Mouse (Mus musculus) spleen, postnatal 10 days (tissue): Measurements from ENCODE around the gene Kcnd3.
A peak's percentile ranks its signal among the peaks of the same experiment; 100 is the strongest.

Source experiments
- DNase-seq, 2 experiments: peaks; one replicate each; pipeline ENCODE4 v3.0.0; 2021 to 2022; ENCODE audit warnings: low spot score in 2 of 2

Gene Kcnd3

DNA sequence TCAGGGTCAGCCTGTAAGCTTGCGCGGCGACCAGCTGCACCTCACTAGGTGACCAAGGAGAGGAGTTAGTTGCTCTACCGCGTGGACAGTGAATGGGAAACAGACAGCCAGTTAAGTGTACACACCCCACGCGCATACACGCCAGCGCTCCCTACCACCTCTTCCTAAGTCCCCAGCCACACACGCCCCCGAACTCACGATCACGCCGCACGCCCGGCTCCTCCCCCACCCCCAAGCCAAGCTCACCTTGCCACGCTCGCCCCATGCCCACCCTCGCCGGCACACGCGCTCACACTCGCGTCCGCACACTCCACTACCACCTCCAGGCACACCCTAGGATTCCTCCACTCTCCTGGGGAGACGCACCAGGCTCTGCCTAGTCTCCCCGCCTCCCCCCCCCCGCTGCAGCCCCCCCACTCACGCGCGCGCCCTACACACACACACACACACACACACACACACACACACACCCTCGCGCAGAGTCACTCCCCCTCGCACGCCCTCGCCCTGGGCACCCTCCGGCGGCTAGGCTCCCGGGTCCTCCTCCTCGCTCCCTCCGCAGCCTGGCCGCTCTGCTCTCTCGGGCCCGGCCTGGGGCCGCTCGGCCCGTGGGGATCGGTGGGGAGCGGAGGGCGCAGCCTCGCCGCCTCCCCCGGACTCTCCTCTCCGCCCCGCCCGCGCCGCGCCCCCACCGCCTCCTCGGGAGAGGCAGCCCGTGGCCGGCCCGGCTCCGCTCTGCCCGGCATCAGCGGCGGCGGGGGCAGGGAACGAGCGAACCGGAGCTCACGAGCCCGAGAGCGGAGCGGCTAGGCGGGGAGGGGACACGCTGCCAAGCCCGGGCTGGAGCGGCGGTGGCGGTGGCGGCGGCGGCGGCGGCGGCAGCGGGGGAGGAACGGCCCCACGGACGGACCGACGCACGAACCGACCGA, at the start of gene Kcnd3:
Gene Kcnd3 (plus strand): TSS at position 704 of the 929 bp plus-strand sequence.
- peak in 1 of 2 experiments; percentile 15 for DNase-seq

DNA sequence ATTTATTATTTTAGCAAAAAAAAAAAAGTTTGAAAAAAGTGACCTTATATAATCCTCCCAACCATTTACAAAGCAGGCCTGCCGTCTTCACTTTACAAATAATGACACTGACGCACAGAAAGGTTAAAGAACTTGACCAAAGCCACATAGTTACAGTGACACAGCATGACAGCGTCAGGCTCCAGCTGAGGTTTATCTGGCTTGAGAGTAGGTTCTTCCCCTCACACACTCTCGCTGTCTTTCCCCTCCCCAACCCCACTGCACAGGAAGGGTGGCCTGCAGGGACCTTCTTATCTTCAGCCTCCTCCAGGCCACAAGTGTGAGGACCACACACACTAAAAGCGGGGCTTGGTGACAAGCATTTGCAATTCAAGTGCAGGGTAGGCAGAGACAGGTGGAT, 49.5 kb upstream of the Kcnd3 start:
- no peak for DNase-seq

DNA sequence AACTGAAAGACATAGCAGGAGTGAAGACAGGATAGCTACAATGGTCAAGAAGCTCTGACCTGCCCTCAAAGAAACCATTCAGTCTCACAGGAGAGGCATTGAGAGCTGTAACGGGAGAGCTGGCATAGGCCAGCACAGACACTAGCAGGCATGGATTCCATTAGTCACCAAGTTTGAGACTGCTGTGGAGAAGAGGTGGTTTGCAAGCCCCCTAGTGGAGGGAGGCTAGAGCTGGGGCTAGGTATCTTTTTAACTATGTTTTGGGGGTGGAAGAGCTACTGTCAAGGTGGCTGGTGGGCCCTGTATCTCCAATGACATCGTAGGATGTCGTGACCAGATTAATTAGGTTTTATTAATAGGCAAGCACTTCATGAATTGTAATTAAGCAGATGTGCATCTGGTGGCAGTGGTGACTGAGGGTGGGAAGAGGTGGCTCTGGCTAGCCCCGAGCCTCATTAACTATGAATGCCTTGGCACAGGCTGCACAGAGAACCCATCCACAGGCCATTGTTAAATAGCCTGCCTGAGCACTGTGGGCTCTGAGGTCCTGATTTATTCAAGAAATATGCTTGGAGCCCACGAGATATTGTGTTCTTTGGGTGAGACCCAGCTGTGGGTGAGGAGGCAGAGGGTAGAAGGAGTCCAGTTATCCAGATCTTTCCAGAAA, 48.6 kb upstream of the Kcnd3 start:
- no peak for DNase-seq

DNA sequence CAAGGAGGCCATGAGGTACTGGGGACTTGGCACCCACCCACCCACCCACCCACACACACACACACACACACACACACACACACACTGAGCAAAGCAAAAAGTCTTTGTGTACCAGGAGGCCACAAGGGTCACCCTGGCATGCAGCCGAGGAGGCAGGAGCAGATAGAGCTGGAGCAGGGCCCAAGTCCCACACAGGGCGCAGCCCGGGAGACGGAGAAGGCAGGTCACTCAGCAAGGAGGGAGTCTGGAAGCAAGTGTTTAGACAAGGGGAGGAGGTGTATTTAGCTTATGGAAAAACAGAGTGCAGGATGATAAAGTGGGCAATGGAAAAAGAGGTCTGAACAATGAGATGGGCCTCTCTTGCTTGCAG, 48.1 kb upstream of the Kcnd3 start:
- no peak for DNase-seq

DNA sequence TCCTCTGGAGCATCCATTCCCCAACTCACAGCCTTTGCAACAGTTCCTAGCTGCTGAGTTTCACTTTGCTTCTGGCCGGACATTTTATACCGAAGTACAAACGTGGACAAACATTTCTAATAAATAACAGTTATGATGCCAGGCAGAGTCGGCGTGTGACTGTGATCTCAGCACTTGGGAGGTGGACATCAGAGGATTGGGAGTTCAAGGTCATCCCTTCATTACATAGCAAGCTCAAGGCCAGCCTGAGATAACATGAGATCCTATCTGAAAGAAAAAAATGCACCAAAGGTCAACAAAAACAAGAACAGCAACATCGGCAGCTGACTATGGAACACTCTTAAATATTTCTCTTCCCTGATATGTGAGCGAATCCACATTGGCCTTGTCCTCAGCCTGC, 46.6 kb upstream of the Kcnd3 start:
- no peak for DNase-seq

DNA sequence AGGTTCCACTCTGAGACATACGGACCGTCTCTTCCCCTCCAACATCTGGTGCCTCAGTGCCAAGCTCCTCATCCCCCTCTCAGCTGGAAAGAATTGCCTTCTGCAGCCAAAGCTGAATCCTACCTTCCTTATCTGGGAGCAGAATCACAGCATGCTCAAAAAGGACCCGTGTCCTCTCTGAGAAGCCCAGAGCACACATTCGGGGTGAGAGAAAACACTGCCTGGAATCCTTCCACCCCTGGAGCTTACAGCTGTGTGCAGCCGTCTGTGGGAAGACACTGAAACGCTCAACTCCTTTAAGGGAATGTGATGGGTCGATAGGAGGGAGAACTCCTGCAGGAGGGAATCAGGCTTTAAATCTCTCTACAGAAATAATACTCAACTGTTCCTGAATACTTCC, 46.1 kb upstream of the Kcnd3 start:
- no peak for DNase-seq

DNA sequence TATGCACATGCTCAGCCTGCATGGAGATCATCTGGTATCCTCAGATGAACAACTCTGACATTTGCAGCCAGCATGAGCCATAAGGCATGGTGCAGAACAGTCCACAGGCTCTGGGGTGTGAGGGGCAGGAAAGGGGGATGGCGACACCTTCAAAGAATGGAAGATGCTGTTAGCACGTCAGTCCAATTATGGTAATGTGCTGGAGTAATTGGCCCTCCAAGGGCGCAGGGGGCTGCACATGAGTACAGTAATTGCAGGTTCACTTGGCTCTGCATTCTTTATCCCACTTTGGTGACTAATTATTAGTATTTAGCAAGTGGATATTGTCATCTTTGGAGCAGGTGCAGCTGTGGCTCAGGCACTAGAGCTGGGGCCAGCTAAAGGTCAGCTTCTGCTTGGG, 43.9 kb upstream of the Kcnd3 start:
- no peak for DNase-seq

DNA sequence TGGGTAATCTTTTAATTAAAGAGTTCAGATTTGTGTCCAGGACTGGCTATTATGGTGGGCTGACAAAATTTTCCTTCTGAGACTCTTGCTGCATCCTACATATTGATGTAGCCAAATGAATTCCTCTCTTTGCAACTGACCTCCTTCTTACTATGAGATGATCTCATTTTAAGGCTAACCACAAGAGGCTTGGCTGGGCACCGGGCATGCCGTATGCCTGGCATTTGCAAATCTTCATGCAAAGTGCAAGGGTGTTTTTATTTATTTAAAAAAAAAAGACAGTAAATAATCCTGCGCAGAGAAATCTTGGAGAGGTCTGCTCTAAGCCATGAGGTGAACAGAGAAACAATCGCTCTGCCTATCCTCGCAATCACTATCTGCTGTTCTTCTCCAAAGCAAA, 41.3 kb upstream of the Kcnd3 start:
- no peak for DNase-seq

DNA sequence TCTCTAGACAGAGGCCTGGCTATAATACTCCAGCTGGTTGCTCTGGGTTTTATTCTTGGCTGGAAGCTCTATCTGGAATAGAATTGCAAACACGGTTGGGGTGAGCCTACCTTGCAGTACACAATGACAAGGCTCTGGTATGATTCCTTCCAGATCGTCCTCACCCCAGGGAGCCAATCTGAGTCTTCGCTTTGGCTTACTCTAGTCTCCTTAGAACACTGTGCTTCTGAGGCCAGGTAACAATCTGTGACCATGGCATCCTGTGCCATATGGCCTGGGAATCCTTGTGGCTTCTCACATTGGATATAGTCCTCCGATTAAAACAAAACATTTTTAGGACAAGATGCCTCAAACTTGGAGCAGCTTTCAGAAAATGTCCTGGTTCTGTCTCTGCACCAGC, 40.4 kb upstream of the Kcnd3 start:
- DNase-seq: no peak

DNA sequence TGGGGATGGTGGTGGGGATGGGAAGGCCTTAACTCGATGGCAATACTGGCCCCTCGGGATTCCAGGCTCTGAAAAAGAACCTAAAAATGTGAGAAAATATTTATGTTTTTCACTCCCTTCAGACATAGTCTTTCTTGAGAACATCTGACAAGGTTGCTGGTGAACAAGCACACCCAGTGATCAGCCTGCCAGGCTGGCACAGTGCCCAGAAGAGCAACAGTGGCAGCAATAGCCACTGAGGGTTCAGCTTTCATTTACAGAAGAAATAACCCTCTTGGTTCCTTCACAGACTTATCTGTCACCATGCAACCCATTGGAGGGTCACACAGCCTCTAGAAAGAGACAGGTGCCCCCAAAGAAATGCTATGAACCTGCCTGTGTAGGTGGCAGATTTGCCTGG, 39.9 kb upstream of the Kcnd3 start:
- DNase-seq: no peak

DNA sequence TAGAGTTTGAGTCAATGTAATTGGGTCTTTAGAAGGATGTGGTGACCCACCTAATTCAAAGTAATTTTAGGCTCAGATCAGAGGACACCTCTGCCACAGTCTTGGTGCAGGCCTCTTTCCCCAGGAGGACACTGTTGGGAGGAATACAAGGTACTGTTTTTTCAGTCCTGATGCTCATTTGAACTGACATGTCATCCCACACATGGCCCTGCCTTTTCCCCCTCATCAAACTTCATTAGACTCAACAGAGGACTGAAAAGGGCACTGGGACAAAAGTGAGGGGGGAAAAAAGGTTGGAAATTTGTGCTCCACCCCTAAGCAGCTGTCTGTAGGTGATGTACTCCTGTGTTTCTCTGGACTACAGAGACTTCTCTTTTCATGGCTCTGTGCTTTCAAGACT, 39.4 kb upstream of the Kcnd3 start:
- no peak for DNase-seq

DNA sequence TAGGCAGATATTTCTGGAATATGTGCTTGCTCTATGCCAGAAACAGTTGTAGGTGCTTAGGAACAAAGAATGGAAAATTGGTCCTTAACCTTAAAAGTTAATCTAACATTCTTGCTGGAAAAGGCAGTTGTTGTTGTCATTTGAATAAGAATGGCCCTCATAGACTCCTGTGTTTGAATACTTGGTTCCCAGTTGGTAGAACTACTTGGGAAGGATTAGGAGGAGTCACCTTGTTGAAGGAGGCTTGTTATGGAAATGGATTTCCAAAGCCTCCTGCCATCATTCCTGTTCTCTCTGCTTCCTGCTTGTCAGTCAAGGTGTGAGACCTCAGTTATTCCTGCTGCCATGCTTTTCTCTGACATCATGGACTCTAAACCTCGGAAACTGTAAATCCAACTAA, 33.7 kb upstream of the Kcnd3 start:
- no peak for DNase-seq

DNA sequence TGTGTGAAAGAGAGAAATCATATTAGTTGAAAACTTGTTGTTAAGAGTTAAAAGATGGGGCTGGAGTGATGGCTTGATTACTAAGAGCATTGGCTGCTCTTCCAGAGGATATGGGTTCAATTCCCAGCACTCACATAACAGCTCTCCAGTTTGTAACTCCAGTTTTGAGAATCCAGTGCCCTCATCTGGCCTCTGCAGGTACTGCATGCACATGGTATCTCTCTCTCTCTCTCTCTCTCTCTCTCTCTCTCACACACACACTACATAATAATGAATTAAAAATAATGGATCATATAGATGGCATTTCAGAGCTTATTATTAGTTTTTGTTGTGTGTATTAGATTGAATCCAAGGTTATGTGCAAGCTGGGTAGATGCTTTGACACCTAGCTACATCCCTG, 29.7 kb upstream of the Kcnd3 start:
- DNase-seq: no peak

DNA sequence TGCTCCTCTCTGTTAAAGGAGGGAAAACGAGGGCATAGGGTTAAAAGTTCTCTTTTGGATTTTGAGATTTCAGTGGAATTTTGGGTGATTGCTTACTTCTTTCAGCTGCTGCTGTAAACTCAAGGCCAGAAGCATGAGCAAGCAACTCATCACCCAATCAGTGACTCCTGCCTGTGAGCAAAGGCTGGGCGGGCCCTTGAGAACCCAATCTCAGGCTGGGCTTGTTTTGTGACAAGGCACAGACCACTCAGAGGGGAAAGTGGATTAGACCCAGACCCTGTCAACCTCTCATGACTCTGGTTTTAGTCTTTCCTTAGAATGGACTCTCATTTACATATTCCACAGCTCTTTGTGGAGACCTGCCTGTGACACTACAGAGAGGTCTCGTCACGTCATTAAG, 28.7 kb upstream of the Kcnd3 start:
- DNase-seq: no peak

DNA sequence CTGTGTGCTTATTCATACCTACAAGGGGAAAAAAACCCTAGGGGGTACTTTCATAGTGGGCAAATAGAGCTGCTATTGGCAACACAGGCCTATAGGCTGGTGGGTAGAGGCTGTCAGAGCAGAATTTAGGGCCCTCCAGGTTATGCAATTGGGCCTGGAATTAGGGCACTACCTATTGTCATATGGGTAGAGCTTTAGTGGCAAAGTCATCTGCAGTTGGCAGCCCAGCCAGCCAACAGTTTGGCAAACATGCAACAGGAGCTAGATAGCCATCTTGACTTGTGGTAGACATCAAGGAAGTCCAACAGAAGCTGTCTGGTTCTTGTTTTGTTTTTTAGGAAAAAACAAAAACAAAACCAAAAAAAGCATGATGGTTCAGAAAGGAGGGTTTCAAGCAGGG, 23.5 kb upstream of the Kcnd3 start:
- DNase-seq: no peak

DNA sequence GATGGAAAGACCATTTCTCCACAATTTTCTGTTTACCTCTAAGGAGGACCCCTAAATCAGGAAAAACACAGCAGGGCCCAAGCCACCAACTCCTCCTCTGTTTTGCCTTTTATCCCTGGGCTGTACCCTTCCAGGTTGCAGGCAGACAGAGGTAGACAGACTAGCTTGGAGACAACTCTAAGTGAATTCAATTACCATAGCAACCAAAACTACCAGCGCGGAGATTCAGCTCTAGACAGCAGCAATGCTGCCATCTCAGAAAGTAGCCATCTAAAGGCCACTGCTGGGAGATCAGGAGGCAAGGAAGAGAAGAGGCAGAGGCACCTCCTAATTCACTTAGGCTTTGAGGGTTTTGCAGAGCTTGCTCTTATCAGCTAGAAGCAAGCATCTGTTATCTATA, 15.7 kb upstream of the Kcnd3 start:
- no peak for DNase-seq

DNA sequence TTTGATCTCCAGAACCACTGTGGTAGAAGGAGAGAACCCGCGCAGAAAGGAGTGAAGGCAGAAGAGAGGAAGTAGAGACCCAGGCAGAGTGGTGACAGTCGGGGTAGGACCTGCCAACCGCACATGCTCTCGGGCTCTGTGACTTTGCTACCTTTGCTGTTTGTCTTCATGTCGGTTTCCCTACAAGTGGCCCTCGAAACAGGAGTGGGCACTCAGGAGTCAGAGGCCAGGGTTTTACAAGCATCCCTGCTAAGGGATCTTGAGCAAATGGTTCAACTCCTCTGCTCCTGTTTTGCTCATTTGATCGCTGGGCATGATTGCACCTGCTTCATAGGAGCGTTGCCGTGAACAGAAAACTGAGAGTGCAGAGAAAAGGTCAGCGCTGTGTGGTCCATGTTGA, 15.2 kb upstream of the Kcnd3 start:
- DNase-seq: no peak

DNA sequence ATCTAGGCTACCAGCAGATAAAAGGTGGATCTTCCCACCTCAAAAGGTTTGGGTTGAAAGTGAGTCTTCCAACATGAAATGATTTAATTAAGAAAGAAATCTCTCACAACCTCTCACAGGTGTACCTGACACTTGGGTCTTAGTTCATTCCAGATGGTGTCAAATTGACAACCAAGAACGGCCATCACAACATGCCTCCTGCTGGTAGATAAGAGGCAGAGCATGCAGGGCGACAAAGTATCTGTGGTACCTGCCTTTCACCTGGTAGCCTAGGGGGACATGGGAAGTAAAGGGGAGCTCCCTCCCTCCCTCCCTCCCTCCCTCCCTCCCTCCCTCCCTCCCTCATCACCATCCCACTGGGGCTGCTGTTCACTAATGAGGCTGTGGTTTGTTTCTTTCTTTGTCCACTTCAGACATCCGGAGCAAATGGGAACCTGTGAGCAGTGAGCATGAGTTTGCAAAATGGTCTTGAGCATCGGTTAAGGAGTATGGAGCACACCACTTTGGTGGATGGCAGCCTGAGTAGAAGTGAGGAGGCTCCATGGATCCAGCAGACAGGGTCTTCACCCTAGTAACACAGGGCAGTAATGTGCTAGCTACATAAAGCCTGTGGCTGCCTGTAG, 11.1 kb upstream of the Kcnd3 start:
- no peak for DNase-seq

DNA sequence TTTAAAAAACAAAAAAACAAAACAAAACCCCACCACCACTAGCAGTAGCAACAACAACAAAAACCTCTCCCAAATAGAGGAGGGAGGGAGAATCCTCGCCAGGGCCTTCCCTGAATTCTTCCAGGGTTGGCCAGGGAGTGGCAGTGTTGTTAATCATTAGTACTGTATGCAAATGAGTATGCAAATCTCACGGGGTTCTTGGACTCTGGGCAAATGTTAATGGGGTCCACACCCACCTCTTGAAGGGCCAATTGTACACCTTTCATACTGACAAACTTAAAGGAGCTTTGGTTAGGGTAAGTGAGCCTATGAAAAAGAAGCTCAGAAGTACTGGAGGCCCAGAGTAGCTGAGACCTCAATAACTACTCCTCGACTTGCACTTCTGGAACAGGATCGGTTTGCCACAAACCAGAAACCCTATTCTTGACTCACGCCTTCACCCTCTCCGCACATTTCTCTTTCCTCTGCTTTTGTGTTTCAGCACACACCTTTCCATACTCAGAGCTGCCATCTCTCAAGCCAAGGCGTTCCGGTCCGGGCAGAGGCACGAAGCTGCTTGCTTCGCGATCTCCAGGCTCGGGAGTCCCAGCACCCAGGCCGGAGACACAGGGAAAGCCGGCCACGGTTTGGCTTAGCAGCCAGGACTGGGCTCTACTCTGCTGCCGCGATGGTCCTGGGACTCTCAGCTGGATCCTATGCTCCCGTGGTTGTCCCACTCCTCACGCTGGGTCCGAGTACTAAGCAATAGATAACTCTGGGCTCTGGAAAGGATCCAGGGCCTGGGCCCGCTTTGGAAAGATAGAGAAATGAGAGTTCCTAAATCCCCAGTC, 1.3 kb upstream of the Kcnd3 start:
- no peak for DNase-seq

DNA sequence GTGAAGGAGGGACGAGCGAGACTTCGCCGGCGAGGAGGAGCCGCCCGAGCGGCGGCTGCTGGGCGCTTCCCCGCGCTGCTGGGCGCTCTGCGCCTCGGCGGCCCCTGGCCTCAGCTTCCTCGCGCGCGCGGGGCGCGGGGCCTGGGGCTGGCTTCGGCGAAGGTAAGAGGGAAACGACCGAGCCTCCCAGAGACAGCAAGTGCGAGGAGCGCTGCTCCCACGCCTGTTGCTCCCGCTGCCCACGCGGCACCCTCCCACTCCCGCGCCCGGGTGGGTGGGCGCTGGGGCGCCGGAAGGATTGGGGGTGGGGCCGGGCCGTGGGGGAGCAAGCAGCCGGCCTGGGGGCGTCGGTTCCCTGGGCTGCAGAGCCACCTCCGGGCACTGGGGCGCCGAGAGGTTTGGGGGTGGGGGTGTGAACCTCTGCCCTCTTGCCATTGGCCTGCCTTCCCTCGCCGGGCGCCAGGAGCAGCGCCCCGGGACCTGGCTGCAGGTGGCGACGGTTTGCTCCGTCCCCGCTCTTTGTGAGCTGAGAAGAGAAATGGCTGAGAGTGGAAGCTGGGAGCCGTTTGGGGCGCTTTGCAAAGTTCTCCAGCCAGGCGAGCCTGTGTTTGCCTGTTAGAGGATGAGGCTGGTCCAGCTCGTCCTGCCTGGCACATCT, 555 bp downstream of the Kcnd3 start:
- DNase-seq: no peak

DNA sequence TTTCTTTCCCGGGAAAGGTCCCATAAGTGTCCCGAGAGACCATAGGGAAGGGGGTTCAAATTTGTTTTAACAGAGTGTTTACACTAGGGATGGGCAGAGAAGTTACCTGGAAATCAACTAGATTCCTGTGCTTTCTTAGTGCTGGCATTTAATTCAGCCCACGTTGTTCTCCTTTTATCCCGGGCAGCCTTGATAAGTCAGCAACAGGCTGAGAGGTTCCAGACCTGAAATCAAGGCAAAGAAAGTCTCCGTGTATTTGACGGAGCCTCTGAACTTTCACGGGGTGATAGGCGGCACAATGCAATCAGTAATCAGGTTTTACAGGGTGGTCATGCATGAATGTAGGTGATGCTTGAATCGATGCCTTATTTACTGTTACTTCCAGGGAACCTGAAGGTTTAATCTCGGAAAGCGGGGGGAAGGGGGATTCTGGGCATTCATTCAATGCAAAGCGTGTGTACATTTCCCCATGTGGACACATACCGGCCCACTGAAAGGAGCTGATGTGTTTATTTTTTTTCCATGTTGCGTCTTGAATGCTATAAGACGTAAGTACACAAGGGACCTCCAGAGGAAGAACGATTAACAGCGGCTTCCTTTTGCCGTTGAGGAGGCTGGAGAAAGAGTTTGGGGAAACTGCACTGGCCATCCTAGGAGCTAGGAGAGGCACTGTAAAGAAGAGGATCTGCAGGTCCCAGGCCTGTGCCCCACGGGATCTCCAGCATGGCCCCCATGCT, 1.3 kb downstream of the Kcnd3 start:
- DNase-seq: no peak
